In the genomic region with DNA sequence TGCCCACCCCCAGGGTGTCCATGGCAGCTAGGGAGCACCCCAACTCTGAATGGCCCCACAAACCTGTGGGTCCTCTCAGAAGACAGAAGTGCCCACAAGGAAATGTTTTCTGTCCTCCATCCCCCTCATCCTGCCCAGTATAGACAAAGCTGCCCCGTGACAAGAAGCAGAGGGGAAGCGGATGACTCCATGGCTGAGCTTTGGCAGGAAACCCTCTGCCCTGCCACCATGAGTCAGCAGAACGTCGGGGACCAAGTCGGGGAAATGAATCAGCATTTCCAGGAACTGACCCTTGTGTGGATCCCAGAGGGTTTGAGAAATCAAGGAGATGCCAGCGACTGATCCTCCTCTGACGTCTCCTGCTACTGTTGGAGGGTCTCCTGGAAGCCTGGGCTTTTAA, we compare ENCODE assay signal across 12 mouse cellular contexts.
DNase-seq lines count a peak whose midpoint lies in the region; ATAC-seq and TF ChIP-seq lines count a peak whose summit lies in the region.
"Had no signal": no experiment of that assay in that cellular context is flagged by ENCODE, and none has a peak within 500 bp of the region (broad histone marks: within the 10 kb centered on the region; RNA-seq: fewer than 3 reads in every experiment).

No protein-coding gene starts in this region.

- in situ Hi-C loops in ES-E14 (cut with MboI; ENCODE audit: low sequenced_read_pairs in 2 of 2, unreplicated experiment in 2 of 2) = no loop called here

- H3K4me3 ChIP-seq in ES-E14 (ENCODE audit: insufficient read depth in 1 of 2, low read depth in 1 of 2, low read length in 2 of 2, poor library complexity in 1 of 2, severe bottlenecking in 1 of 2) = no peak overlapping the region
- H3K4me3 ChIP-seq in liver, postnatal 0 days (ENCODE audit: low read depth, low read length) = no peak overlapping the region
- no peak overlapping the region for H3K4me3 ChIP-seq in intestine, postnatal 0 days (ENCODE audit: low read depth, low read length)
- H3K4me3 ChIP-seq in hindbrain, embryonic 13.5 days = no peak overlapping the region
- H3K4me3 ChIP-seq: stomach, embryonic 15.5 days had no signal

- no peaks in the 10 kb centered on the region for H3K27me3 ChIP-seq in liver, postnatal 0 days (ENCODE audit: insufficient read depth, low read length)
- no peaks in the 10 kb centered on the region for H3K27me3 ChIP-seq in intestine, postnatal 0 days (replicated peaks; ENCODE audit: control insufficient read depth, insufficient read depth, low read length)
- peaks cover 8% of the 10 kb centered on the region; the same call in 1 of the 2 replicates for H3K27me3 ChIP-seq in hindbrain, embryonic 13.5 days
- H3K27me3 ChIP-seq: stomach, embryonic 15.5 days had no signal

- no peaks in the 10 kb centered on the region for H3K9me3 ChIP-seq in ES-E14 (ENCODE audit: control insufficient read depth, insufficient read depth, low read depth, low read length)
- H3K9me3 ChIP-seq in liver, postnatal 0 days (ENCODE audit: low read length) = no peaks in the 10 kb centered on the region
- no peaks in the 10 kb centered on the region for H3K9me3 ChIP-seq in intestine, postnatal 0 days (ENCODE audit: control insufficient read depth)
- no peaks in the 10 kb centered on the region for H3K9me3 ChIP-seq in hindbrain, embryonic 13.5 days
- H3K9me3 ChIP-seq: stomach, embryonic 15.5 days had no signal

- WGBS in liver, postnatal 0 days (ENCODE audit: insufficient replicate concordance) = 14% methylated on average over 7 of the region's 7 CpGs
- WGBS in intestine, postnatal 0 days = 55% methylated on average over 7 of the region's 7 CpGs
- WGBS in hindbrain, embryonic 13.5 days = 69% methylated on average over 7 of the region's 7 CpGs

- peak; percentile 35; the same call in 1 of the 2 replicates for TF ChIP-seq EP300 in liver, postnatal 0 days (IDR thresholded peaks at IDR 0.05; ENCODE audit: low read depth)

- TF ChIP-seq CTCF in liver, postnatal 0 days (IDR thresholded peaks at IDR 0.05; ENCODE audit: low read depth) = no peak
- no peak for TF ChIP-seq CTCF in intestine, postnatal 0 days (IDR thresholded peaks at IDR 0.05; ENCODE audit: low read depth)

- H3K4me2 ChIP-seq in liver, postnatal 0 days (ENCODE audit: low read depth, low read length) = no peak overlapping the region
- no peak overlapping the region for H3K4me2 ChIP-seq in intestine, postnatal 0 days (replicated peaks; ENCODE audit: low read depth)
- H3K4me2 ChIP-seq in hindbrain, embryonic 13.5 days = no peak overlapping the region
- H3K4me2 ChIP-seq: hindbrain, embryonic 14.5 days; stomach, embryonic 15.5 days had no signal

- ATAC-seq in liver, postnatal 0 days = no peak
- ATAC-seq in intestine, postnatal 0 days = no peak
- no peak for ATAC-seq in hindbrain, embryonic 13.5 days (ENCODE audit: low FRiP score)
- ATAC-seq: forebrain, embryonic 14.5 days had no signal

- H3K9ac ChIP-seq in ES-E14 (ENCODE audit: insufficient read depth, low read depth, low read length, poor library complexity, severe bottlenecking) = no peak overlapping the region
- no peak overlapping the region for H3K9ac ChIP-seq in liver, postnatal 0 days (replicated peaks)
- H3K9ac ChIP-seq in intestine, postnatal 0 days (ENCODE audit: low read depth, low read length) = no peak overlapping the region
- no peak overlapping the region for H3K9ac ChIP-seq in hindbrain, embryonic 13.5 days
- H3K9ac ChIP-seq: hindbrain, embryonic 14.5 days; stomach, embryonic 15.5 days had no signal

- H3K36me3 ChIP-seq in ES-E14 (ENCODE audit: control insufficient read depth, insufficient read depth, low read length, poor library complexity, severe bottlenecking) = no peaks in the 10 kb centered on the region
- no peaks in the 10 kb centered on the region for H3K36me3 ChIP-seq in liver, postnatal 0 days (replicated peaks; ENCODE audit: insufficient read depth, low read length)
- H3K36me3 ChIP-seq in intestine, postnatal 0 days (ENCODE audit: control insufficient read depth, insufficient read depth) = no peaks in the 10 kb centered on the region
- H3K36me3 ChIP-seq in hindbrain, embryonic 13.5 days = no peaks in the 10 kb centered on the region
- H3K36me3 ChIP-seq: stomach, embryonic 15.5 days had no signal

- H3K4me1 ChIP-seq in ES-E14 (ENCODE audit: control insufficient read depth in 2 of 2, insufficient read depth in 2 of 2, low read length in 2 of 2, poor library complexity in 1 of 2) = peaks cover 0 to 14% of the 10 kb centered on the region in 2 experiments; a peak in 3 of 4 replicates
- no peaks in the 10 kb centered on the region for H3K4me1 ChIP-seq in liver, postnatal 0 days (ENCODE audit: insufficient read depth)
- no peaks in the 10 kb centered on the region; the same call in 1 of the 2 replicates for H3K4me1 ChIP-seq in intestine, postnatal 0 days (replicated peaks; ENCODE audit: control insufficient read depth, insufficient read depth, low read length)
- peaks cover 5% of the 10 kb centered on the region; the same call in 1 of the 2 replicates for H3K4me1 ChIP-seq in hindbrain, embryonic 13.5 days (replicated peaks)

- no peak overlapping the region for H3K27ac ChIP-seq in ES-E14 (ENCODE audit: insufficient read depth, low read depth, low read length, poor library complexity, severe bottlenecking)
- no peak overlapping the region for H3K27ac ChIP-seq in liver, postnatal 0 days (ENCODE audit: low read depth)
- no peak overlapping the region for H3K27ac ChIP-seq in intestine, postnatal 0 days (ENCODE audit: low read depth, low read length)
- H3K27ac ChIP-seq in hindbrain, embryonic 13.5 days = no peak overlapping the region
- H3K27ac ChIP-seq: hindbrain, embryonic 14.5 days; stomach, embryonic 15.5 days had no signal

- DNase-seq in kidney, adult 9 months = peak; percentile 42
- DNase-seq in kidney, adult 18-20 months = no peak
- no peak for DNase-seq in ES-E14 (ENCODE audit: low read depth, low spot score)
- peak; percentile 15 for DNase-seq in c-Kit-negative CD71-positive TER-119-positive erythroid progenitor cells, embryonic 14.5 days (ENCODE audit: low read depth, low spot score)
- peak; percentile 32 for DNase-seq in liver, postnatal 0 days
- DNase-seq: cerebellum, postnatal 36 days; gastrocnemius, postnatal 14 days had no signal

TF ChIP-seq in ES-E14, 5 proteins besides CTCF, POLR2A, EP300 and RAD21:
- TF ChIP-seq ZNF384 (IDR thresholded peaks at IDR 0.05; ENCODE audit: low read depth, low read length) (no peak), MAFK (IDR thresholded peaks at IDR 0.05; ENCODE audit: insufficient read depth, low read depth, low read length) (peak; percentile 84; the same call in 1 of the 2 replicates), HCFC1 (IDR thresholded peaks at IDR 0.05; ENCODE audit: borderline replicate concordance, insufficient read depth, low read length) (no peak)
TF ChIP-seq in ES-E14: peak in this region for 1.

Comparison
In these comparisons a context has a peak if more than half of its experiments do, and no peak if none do; other contexts are left out.
1. DNase-seq: peak in kidney, adult 9 months (single experiment), c-Kit-negative CD71-positive TER-119-positive erythroid progenitor cells, embryonic 14.5 days (single experiment) and liver, postnatal 0 days (single experiment); none in kidney, adult 18-20 months (single experiment) and ES-E14 (single experiment).